Mouse (Mus musculus): ENCODE measurements around the gene Rnf10.
A peak's percentile ranks its signal among the peaks of the same experiment; 100 is the strongest.

Rnf10 gene

DNA sequence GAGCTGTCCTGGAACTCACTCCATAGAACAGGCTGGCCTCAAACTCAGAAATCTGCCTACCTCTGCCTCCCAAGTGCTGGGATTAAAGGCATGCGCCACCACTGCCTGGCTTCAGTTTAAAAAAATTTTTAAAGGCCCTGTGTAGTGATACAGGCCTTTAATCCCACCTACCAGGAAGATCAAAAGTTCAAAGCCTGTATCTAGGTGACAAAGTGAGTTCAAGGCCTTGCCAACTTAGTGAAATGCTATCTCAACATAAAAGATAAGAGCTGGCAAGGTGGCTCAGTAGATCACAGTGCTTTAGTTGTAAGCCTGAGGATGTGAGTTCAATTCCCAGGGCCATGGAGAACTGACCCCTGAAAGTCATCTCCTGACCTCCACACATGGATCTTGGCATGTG lies 5.4 kb upstream of the Rnf10 start:
- no peak for DNase-seq (ENCODE audit: inconsistent age in 2 of 2, low spot score in 1 of 2)

DNA sequence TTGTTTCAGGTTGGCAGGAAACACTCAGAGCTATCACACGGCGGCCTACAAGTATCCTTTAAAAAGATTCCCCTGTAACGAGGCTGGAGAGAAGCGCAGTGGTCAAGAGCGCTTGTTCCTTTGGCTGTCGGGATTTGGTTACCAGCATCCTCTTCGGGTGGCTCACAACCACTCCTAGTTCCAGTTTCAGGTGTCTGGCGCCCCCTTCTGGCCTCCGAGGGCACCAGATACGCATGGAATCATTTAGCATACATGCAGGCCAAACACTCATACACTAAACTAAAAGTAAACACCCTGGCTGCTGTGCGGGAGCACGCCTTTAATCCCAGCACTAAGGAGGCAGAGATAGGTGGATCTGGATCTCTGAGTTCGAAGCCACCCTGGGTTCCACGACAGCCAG lies 3.3 kb upstream of the Rnf10 start:
- peak in 1 of 2 experiments; percentile 54 for DNase-seq (ENCODE audit: inconsistent age in 2 of 2, low spot score in 1 of 2)

- DNase-seq (ENCODE audit: inconsistent age in 2 of 2, low spot score in 1 of 2) = peak in 1 of 2 experiments; percentile 80
Observed at GRCm38 (mm10) chr5:115274771-115275170, 2.1 kb upstream of the Rnf10 start.

- DNase-seq (ENCODE audit: inconsistent age in 2 of 2, low spot score in 1 of 2) = no peak
Observed at GRCm38 (mm10) chr5:115274353-115274752, 1.7 kb upstream of the Rnf10 start.

- no peak for DNase-seq (ENCODE audit: inconsistent age in 2 of 2, low spot score in 1 of 2)
Observed at GRCm38 (mm10) chr5:115273549-115274135, 944 bp upstream of the Rnf10 start.

DNA sequence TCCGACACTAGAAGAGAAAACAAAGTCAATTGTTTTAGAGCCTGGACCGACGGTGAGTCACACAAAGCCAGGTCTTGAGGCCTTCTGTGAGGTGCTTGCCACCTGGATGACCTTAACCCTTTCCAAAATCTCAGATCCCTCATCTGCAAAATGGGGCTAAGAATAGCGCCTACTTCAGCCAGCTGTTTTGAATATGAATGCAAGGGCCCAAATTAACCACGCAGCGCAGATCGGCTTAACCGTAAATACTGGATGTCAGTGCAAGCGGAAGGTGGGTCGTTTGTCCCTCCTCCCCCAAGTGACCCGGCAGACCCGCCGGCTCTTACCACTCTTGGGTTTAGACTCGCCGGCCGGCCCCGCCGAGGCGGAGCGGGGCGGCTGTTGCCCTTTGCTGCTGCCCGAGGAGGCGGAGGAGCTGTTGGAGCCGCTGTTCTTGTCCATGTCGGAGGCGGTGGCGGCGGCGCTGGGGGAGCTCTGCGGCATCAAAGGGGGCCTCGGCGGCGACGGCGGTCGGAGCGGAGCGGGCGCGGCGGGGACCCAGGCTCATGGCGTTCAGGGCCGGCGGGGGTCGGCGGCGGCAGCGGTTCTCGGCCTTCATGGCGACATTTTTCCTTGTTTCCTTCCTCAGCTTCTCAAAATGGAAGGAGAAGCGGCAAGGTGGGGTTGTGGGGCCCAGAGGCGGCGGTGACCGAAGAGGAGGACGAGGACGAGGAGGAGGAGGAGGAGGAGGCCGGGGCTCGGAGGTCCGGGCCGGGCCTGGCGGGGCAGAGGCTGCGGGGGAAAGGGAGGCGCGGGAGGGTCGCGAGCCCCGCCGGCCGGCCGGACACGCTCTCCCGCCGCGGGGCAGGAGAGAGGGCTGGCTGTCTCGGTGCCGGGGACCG lies 527 bp downstream of the Rnf10 start:
- DNase-seq (ENCODE audit: inconsistent age in 2 of 2, low spot score in 1 of 2) = peak; percentile 64 to 85

GRCm38 (mm10) chr5:115269969-115270368 lies 2.7 kb downstream of the Rnf10 start:
- DNase-seq (ENCODE audit: inconsistent age in 2 of 2, low spot score in 1 of 2) = peak in 1 of 2 experiments; percentile 45

DNA sequence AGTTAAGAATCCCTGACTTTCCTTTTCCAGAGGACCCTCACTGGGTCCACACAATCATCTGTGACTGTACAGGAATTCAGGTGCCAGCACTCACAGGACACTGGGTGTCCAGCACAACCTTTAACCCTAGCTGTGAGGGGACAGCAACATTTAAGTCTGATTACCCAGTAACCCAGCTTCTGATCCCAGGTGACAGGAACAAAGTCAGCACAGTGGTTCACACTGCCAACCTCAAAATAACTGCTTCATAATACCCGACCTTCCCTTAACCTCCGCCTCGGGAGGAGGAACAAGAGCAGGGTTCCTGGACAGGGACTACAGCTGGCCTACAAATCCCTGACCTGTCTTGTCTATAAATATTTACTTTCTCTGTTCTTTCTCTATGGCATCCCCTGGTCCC lies 4.4 kb downstream of the Rnf10 start:
- DNase-seq (ENCODE audit: inconsistent age in 2 of 2, low spot score in 1 of 2) = peak in 1 of 2 experiments; percentile 62

DNA sequence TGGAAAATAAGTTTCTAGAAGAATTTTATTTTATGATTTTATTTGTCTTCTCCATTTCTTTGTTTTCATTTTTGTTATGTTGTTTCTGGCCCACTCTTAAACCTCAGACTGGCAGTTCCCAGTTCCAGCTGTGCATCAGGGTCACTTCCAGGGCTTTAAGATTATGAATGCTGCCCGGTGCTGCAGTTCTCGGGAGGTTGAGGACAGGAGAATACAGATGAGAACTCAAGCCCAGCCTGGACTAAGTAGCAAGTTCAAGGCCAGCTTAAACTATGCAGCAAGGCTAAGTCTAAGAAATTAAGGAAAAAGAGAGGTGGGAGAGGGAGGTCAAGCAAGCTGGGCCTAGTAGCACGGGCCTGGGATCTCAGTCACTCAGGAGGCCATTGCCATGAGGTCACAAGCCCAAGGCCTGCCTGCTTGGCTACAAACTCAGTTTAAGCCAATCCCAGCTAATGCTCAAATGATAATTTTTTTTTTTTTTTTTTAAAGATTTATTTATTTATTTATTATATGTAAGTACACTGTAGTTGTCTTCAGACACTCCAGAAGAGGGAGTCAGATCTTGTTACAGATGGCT lies 5.1 kb downstream of the Rnf10 start:
- DNase-seq (ENCODE audit: inconsistent age in 2 of 2, low spot score in 1 of 2) = peak in 1 of 2 experiments; percentile 74

- DNase-seq (ENCODE audit: inconsistent age in 2 of 2, low spot score in 1 of 2) = peak in 1 of 2 experiments; percentile 66
Observed at GRCm38 (mm10) chr5:115266787-115267468, 5.8 kb downstream of the Rnf10 start.

DNA sequence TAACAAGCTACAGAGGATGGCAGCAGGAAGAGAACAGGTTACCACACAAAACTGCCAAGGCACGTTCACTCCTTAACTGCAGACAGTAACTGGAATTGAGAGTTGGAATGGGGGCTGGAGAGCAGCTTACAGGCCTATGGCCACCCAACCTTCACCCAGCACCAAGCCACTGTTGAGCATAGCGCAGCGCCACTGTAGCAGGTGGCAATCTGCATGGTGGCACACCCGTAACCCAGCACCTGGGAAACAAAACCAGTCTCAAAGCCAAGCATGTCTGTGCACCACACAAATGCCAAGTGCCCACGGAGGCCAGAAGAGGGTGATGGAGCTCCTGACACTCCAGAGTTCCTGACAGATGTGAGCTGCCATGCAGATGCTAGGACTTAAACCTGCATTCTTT lies 6.4 kb downstream of the Rnf10 start:
- no peak for DNase-seq (ENCODE audit: inconsistent age in 2 of 2, low spot score in 1 of 2)

GRCm38 (mm10) chr5:115262502-115263291 lies 10.0 kb downstream of the Rnf10 start:
- DNase-seq (ENCODE audit: inconsistent age in 2 of 2, low spot score in 1 of 2) = no peak

GRCm38 (mm10) chr5:115261880-115262279 lies 10.8 kb downstream of the Rnf10 start:
- DNase-seq (ENCODE audit: inconsistent age in 2 of 2, low spot score in 1 of 2) = no peak

- no peak for DNase-seq (ENCODE audit: inconsistent age in 2 of 2, low spot score in 1 of 2)
Observed at GRCm38 (mm10) chr5:115261141-115261540, 11.6 kb downstream of the Rnf10 start.

DNA sequence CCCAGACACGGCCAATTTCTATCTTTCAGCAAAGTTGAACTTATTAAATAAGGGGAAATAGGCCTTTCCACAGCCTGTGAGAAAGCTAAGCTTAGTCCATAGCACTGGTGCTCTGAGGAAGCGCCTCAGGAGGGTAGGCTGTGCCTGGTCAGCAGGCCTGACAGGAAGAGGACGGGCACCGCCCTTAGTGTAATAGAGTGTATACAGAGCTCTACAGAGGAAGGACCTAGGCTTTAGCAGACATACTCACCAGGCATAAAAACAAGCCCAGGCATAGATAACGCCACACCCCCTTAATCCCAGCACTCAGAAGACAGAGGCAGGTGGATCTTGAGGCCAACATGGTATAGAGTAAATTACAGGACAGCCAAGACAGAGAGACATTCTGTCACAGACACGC lies 12.3 kb downstream of the Rnf10 start:
- DNase-seq (ENCODE audit: inconsistent age in 2 of 2, low spot score in 1 of 2) = no peak

DNA sequence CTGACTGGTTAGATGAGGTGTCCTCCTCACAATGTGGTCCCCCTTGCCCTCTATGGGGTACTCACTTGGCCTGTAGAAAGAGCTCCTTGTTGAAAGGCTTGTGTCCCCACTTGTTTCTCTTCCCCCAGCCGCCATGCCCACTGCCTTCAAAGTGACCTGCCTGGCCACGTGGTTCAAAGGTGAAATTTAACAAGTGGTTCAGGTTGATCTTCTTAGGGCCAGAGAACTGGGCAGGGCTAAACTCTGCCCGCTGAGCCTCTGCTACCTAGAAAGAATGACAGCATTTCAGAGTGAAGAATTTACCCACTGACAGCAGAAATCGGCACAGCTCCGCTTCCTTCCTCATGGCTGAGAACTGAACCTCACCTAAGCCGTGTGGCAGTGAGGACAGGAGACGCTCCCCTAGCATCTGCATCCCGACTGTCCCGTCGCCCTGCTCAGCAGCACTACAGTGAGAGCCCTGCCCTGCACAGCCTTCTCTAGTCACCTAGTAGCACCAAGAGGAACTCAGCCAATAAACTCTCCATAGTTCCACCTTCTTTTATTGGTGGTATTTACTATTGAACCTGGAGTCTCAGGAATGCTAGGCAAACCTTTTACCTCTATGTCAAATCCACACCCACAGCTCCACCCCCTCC lies 15.7 kb downstream of the Rnf10 start:
- no peak for DNase-seq (ENCODE audit: inconsistent age in 2 of 2, low spot score in 1 of 2)

DNA sequence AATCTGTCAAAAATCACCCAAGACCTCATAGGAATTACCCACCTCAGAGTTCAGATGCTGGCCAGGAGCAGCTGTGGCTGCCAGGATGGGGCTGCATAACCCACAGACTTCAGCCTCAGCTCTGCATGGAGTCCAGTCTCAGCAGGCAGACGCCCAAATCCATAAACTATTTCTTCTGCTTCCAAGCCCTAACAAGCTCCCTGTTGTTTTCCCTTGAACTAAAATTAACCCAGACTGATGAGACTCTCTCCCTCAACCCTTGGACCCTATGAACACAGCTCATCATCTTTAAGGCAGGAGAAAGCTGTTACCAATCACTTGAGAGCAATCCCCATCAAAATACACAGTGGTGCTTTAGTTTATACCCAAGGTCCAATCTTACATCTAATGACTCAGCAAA lies 17.2 kb downstream of the Rnf10 start:
- DNase-seq (ENCODE audit: inconsistent age in 2 of 2, low spot score in 1 of 2) = no peak

- DNase-seq (ENCODE audit: inconsistent age in 2 of 2, low spot score in 1 of 2) = no peak
Observed at GRCm38 (mm10) chr5:115240191-115240590, 32.5 kb downstream of the Rnf10 start.

- peak; percentile 35 to 71 for DNase-seq (ENCODE audit: inconsistent age in 2 of 2, low spot score in 1 of 2)
Observed at GRCm38 (mm10) chr5:115238729-115239195, 33.9 kb downstream of the Rnf10 start.

All from adrenal gland, adult (tissue).